Mouse (Mus musculus) yolk sac, embryonic 10.5 days (tissue): ENCODE measurements around the gene Popdc2.

Source experiments
- DNase-seq: peaks from one replicate; pipeline ENCODE4 v3.0.0-alpha.2; 2017; ENCODE audit warnings: low spot score

Popdc2 gene

GRCm38 (mm10) chr16:38354185-38354913 lies 7.7 kb upstream of the Popdc2 start:
- DNase-seq: no peak

DNA sequence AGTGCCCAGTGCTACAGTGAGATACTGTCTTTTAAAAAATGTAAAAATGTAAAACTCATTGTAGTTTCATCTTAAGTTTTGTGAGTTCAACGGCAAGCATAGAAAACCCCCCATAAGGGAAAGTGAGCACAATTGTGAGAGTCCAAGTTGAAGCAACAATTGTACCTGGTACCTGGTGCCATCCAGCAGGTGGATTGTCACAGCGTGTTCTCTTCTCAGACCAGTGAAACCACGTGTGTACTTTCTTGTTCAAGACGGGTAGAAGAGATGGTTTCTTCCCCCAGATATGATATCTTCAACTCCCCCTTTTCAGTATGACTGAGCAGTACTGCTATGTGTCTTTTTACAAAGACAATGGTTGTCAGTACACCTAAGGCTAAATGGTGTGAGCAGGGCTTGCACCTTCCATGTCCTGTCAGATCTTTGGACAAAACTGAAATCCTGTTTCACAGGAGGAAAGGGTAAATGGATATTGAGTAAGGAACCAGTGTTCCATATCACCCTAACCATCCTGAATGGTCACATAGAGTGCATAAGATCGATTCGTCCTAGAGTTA lies 3.7 kb upstream of the Popdc2 start:
- no peak for DNase-seq

DNA sequence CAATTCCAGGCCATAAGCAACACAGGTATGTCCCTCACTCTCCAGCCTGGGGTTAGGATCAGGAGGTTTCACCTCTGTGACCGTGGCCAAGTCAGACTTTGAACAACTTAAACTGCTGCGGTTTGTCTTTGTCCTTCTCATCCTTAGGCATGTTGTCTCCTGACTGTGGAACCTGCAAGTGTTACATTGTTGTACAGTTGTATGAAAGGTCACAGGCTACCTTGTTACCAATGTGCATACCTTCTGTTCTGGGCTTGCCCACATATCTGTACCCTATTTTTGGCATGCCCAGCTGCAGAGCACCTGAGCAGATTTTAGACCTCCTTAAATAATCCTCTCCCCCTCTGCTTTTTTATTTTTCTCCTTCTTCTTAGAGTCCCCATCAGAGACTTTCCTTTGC lies 2.8 kb upstream of the Popdc2 start:
- DNase-seq: no peak

GRCm38 (mm10) chr16:38359857-38360256 lies 2.2 kb upstream of the Popdc2 start:
- DNase-seq: no peak

- DNase-seq: no peak
These were observed 1.7 kb upstream of the Popdc2 start for GRCm38 (mm10) chr16:38360317-38360716.

GRCm38 (mm10) chr16:38362493-38363255 lies 665 bp downstream of the Popdc2 start:
- no peak for DNase-seq

DNA sequence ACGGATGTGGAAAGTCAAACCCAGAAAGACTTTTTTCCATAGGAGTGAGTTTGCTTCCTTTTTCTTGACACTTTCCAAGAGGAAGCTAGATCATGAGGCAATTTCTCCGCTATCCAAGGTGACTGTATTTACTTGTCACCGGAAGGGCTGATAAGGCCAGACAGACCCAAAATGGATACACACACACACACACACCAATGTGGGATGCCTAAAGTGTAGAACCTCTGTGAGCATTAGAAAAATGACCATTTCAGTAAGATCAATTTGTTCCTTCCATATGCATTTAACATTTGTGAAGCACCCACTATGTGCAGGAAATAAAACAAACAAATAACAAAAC lies 1.2 kb downstream of the Popdc2 start:
- DNase-seq: no peak

DNA sequence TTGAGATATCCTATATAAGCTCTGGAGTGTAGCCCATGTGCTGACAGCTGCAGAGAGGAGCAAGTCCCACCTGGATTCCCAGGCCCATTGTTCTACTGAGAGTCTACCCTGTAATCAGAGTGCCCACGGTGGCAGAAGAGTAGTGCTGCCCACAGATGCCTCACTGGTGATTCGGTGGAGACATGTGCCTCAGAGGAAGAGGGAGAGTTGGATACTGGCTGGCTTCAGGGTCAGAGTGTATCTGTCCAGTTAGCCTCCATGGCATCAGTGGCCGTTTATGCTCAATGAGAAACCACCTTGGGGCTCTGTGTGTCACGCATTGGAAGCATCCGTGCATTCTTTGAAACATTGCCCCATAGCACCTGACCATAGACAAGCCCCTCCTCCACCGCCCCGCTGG lies 1.6 kb downstream of the Popdc2 start:
- DNase-seq: no peak

GRCm38 (mm10) chr16:38365390-38365789 lies 3.4 kb downstream of the Popdc2 start:
- DNase-seq: no peak

DNA sequence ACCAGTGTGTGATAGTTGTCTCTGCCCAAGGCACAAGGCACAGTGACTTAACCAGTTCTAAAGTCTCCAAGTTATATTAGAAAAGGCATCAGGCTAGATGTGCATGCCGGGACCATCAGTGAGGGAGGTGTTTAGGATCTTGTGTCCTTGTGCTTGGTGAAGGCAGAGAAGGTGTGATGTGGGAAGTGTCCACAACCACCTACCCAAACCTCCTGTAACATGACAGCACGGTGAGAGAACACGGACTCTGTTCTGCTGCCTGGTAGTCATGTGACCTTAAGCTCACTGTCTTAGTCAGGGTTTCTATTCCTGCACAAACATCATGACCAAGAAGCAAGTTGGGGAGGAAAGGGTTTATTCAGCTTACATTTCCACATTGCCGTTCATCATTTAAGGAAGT lies 4.2 kb downstream of the Popdc2 start:
- DNase-seq: no peak

GRCm38 (mm10) chr16:38368336-38368735 lies 6.3 kb downstream of the Popdc2 start:
- no peak for DNase-seq

DNA sequence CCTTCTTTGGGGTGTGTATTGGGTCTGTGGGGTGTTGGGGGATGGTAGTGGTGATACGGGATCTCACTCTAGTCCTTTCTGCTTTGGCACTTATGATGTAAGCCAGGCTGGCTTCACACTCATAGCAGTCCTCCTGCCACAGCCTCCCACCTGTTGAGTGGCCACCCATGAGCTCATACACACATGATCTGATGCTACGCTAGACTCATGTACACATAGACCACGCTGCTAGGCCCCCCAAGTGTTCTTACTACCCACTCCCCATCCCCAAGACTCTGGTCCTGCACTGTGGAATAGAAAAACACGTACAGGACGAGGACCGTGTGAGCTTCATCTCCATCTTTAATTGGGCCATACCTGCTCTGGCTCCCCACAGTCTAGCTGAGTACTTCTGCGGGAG lies 7.0 kb downstream of the Popdc2 start:
- DNase-seq: no peak

GRCm38 (mm10) chr16:38369431-38369830 lies 7.4 kb downstream of the Popdc2 start:
- no peak for DNase-seq

DNA sequence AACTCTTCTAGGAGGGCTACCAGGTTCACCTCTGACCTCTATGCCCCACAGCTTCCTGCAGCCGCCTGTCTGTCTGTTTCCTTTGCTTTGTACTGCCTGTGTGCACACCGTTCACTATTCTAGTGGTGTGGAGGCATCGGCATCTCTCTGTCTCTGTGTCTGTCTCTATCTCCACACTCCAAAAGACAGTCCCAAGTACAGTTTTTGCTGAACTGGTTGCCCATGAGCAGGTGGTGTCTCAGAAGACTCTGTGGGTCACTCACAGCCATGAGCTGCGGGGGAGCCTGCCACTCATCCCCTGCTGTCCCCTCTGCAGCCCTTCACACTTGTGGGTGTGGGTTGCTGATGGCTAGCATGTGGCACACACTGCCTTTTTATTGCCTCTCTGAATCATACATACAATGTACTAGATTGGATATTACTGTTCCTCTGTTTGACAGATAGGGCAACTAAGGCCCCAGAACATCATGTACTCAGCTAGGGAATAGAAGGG lies 8.0 kb downstream of the Popdc2 start:
- DNase-seq: no peak

DNA sequence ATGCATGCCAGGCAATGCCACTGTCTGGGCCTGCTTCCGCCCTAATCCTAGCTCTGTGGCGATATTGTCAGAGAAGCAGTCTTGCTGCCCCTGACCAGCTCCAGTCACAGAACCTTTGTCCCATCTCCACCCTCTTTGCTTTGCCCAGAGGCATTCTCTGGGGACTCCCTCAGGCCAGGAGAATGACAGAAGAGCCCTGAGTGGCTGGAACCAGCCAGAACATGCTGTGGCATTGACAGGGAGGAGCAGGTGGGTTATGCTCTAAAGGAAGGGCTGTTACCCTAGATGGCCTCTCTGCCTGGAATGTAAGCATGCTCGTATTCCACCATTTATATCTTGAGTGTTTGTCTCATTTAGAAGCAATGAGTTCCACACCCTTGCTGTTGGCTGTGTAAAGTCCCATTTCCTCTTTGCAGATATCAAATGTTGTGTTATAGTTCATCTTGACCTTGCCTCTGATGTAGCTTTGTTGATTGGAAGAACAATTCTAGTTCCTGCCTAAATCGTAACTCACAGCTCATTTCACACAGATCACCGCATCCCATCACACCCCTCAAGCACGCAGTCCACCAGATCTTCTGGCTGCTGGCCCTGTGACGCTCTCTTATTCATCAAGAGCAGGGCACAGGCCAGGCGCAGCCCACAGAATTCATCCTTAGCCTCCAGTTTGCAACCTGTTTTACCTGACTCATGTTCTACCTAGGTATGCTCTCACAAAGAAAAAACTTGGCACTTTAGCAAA lies 8.8 kb downstream of the Popdc2 start:
- DNase-seq: no peak

GRCm38 (mm10) chr16:38371705-38372296 lies 9.8 kb downstream of the Popdc2 start:
- no peak for DNase-seq

DNA sequence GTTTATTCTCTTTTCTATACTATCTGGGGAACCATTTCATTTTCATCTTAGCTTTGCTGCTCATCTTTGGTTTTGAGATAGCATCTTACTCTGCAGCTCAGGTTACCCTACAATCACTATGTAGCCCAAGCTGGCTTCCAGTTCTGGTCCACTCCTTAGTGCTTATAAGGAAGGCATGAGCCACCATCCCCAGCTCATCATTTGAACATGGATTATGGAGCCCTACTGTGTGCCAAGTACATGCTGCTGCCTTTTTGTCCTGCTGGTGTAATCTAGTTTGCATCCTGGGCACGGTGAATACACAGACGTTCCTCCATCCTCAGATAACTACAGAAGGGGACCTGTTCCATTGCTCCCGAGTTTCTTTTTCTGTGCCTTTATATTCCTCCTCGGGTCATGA lies 10.9 kb downstream of the Popdc2 start:
- DNase-seq: no peak

DNA sequence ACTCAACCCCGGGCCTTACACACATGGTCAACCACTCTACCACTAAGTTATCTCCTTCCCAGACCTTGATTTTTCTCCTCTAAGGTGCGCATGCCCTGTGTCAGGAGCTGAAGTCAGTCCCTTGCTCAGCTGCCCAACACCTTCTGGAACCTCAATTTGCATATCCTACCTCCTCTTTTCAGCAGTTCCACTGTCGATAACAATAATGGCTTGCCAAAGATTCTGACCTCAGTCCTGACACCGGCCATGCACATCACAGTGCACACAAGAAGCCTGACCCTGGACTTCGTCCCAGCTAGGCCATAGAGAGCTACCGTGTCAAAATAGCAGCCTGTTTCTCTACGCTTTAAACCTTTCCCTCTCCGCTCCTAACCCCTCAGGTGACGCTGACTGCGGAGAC lies 11.4 kb downstream of the Popdc2 start:
- no peak for DNase-seq

DNA sequence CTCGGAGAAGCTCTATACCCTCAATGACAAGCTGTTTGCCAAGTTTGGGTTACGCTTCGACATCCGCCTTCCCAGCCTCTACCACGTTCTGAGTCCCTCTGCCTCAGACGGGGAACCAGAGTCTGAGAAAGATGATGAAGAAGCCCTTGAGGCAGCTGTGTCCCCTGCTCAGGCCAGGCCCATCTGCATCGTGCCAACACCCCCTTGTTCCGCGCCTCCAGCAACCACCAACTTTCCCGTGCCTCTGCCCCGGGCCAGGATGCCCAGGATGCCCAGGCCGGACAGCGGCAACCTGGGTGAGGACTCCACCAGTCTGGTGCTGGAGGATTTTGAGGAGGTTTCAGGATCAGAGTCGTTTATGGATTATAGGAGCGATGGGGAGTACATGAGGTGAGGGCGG lies 11.9 kb downstream of the Popdc2 start:
- no peak for DNase-seq

DNA sequence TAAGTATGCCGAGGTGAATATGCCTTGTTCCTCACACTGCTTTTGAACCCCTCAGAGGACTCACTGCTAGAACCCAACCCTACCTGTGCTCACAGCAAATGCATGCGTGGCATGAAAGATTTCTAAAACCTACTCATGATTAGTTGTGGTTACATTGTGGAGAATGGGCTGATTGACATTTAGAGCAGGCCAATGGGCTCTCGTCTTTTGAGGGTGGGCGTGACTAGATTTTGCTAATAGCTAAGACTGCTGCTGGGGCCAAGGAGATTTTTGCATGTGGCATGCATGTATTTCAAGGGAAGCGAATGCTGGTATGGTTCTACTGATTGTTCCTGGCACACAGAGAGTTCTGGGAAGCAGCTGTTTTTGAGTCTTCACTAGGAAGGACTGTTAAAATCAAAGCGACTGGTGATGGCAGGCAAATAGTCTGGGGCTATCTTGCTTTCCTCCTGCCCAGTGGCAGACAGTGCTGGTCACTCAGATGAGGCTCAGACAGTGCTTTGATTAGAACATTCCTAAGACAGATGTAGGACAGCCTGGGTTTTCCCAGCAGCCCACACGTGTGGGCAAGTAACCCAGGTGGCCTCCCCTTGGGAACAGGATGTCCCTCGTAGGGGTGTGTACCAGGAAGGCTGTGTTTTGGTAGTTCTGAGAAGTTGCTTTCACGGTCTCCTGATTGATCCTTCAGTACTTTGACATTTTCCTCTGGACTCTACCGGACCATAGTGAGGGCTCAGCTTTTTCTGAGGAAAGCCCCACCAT lies 12.6 kb downstream of the Popdc2 start:
- no peak for DNase-seq

GRCm38 (mm10) chr16:38375182-38375581 lies 13.2 kb downstream of the Popdc2 start:
- no peak for DNase-seq
